Mouse (Mus musculus) kidney, adult 2 months (tissue): ENCODE data around the gene Gemin7. TPM values are rescaled to one million over a fixed set of nuclear protein-coding genes. Genes with fewer than 3 reads are reported as not detected.

ENCODE experiments used
- DNase-seq: peaks from one replicate; pipeline ENCODE4 v3.0.0; 2021
- H3K27ac ChIP-seq: fragments of 200-500 bp; 2 replicates; pipeline ENCODE4 v1.5.1; 2012; ENCODE audit warnings: low read depth, low read length, control low read depth, inconsistent platforms; ENCODE audit not compliant: insufficient read depth
- H3K27me3 ChIP-seq: fragments of 200-500 bp; replicated peaks from 2 replicates; pipeline ENCODE4 v1.6.1; 2012; ENCODE audit warnings: mild to moderate bottlenecking, moderate library complexity, low read length, inconsistent platforms; ENCODE audit not compliant: control insufficient read depth, insufficient read depth
- H3K36me3 ChIP-seq: fragments of 200-500 bp; 2 replicates; pipeline ENCODE4 v1.6.1; 2012; ENCODE audit warnings: mild to moderate bottlenecking, moderate library complexity, low read length, inconsistent platforms; ENCODE audit not compliant: control insufficient read depth, insufficient read depth
- H3K4me1 ChIP-seq: fragments of 200-500 bp; 2 replicates; pipeline ENCODE4 v1.6.1; 2011; ENCODE audit warnings: low read length; ENCODE audit not compliant: control insufficient read depth, insufficient read depth
- H3K4me3 ChIP-seq: fragments of 200-500 bp; 2 replicates; pipeline ENCODE4 v1.5.1; 2011; ENCODE audit warnings: mild to moderate bottlenecking, low read depth, low read length, control low read depth; ENCODE audit not compliant: insufficient read depth
- CTCF ChIP-seq: fragments of 200-500 bp; conservative IDR thresholded peaks from 2 replicates; pipeline ENCODE4 v1.5.1; 2011; ENCODE audit warnings: low read depth, mild to moderate bottlenecking, control low read depth, low read length, moderate library complexity, mixed read lengths; ENCODE audit not compliant: insufficient read depth, insufficient read length
- POLR2A ChIP-seq: fragments of 200-500 bp; IDR thresholded peaks from one replicate; pipeline ENCODE4 v1.6.1; 2011; ENCODE audit warnings: low read depth, low read length, control low read depth
- WGBS: fragments of 180-500 bp; shearing (Covaris S2); methylation state at CpG from one replicate; pipeline ENCODE4 v1.1.7; 2018; 5-methylcytosine and 5-hydroxymethylcytosine counted together
- polyA plus RNA-seq: library from polyadenylated mRNA; depleted of rRNA; stranded (reverse); fragments of >200 nt; gene quantifications from 2 replicates; pipeline ENCODE4 v1.2.3, GENCODE M21; 2012

Gene Gemin7
- polyA plus RNA-seq, 1 experiment = 143 TPM

DNA sequence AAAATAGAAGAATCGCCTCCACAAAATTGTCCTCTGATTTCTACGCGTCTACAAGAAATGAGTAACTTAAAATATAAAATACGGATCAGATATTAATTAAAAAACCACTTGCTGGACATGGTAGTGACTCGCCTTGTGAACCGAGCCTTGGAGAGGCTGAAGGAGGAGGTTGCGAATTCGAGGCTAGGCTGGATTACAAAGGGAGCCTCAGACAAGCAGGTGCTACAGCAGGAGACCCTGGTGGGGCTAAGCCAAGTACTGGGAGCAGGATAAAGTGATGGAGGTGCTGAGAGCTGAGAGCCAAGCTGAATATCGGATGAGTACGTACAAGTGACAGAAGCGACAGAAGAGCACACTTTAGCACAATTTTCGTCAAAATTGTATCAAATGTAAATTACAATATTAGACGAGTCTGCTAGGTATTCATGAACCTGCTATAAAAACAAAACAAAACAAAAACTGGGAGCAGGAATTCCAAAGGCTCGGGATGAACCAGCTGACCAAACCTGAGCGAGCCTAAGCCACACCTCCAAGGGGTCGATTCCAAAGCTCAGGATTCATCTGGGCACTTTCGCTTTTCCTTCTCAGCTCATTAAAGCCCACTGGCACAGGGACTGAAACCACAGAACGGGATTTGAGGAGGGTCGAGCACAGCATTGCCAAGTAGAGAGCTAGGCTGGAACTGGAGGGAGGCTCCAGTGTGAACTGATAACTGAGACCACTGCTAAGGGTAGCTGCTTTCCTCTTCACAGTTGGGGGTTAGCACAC lies 14.6 kb downstream of the Gemin7 start, which contains the start of gene Ppp1r37:
TSS of gene Ppp1r37 (minus strand) at position 434 of the 768 bp plus-strand sequence.
- H3K4me3 ChIP-seq = peak within 1 kb of the TSS; percentile 90
- TF ChIP-seq CTCF (no peak), POLR2A (no peak)
- DNase-seq = peak; percentile 79
- no peaks in the 10 kb centered on the region for H3K27me3 ChIP-seq
- WGBS = 1% methylated on average over 19 of the region's 19 CpGs
- H3K27ac ChIP-seq = peak within 1 kb of the TSS; percentile 87
- no peaks in the 10 kb centered on the region for H3K36me3 ChIP-seq
- peaks cover 32% of the 10 kb centered on the region for H3K4me1 ChIP-seq

DNA sequence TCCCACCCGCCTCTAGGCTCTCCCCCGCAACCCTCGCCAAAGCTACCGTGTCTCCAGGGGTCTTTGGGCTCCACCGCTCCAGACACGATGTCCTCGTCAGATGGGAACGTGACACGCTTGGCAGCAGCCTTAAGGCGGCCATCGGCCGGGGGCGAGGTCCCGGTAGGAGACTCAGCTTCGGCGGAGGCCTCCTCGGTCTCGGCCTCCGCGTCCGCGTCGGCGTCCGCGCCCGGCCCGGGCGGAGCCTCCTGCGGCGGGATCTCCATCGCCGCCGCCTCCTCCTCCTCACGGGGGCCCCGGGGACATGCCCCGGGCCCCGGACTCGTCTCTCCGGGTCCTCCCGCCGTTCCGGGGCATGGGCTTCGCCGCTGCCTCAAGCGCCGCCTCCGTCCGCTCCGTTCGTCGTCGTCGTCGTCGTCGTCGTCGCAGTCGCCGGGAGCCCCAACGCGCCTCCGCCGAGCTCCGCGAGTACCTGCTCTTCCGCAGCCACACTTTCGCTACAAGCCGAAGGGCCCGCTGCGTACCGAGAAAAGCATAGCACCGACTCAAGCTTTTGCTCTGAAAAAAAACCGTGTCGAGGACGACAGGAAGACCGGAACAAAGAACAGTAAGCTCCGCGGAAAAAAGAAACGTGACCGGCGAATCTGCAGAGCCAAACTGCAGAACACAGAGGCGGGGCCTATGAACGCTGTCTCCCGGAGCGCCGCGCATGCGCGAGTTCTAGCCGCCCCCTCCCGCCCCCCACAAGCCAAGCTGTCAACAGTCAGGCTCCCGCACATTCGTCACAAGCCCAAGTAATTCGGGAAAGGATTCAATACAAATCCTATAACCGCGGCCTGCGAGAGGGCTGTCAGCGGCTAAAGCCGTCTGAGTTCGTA lies 15.4 kb downstream of the Gemin7 start:
- Histone ChIP-seq H3K36me3 (no peaks in the 10 kb centered on the region), H3K4me3 (peak overlapping the region; percentile 90), H3K27me3 (no peaks in the 10 kb centered on the region), H3K27ac (peak overlapping the region; percentile 87), H3K4me1 (peaks cover 39% of the 10 kb centered on the region)
- peak; percentile 92 for DNase-seq
- WGBS = under 1% methylated on average over 102 of the region's 102 CpGs
- TF ChIP-seq CTCF (no peak), POLR2A (no peak)

DNA sequence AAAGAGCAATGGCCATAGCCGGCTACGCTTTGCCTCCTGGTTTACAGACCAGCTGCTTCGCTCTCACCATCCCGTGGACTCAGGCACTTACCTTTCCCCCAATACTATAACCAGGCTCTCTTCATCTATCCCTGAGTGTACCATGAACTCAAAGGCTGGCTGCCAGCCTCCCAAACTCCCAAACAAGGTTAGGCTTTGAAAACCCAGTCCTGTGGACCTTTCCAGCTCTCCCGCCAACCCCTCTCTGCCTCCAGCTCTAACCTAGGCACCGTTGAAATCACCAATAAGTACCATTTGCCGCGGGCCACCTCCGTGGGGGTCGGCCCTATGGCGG lies 16.0 kb downstream of the Gemin7 start:
- peak; percentile 69 for DNase-seq
- WGBS = 2% methylated on average over 11 of the region's 11 CpGs
- H3K4me3 ChIP-seq = peak overlapping the region; percentile 90
- TF ChIP-seq POLR2A (no peak), CTCF (no peak)
- peaks cover 41% of the 10 kb centered on the region for H3K4me1 ChIP-seq
- no peaks in the 10 kb centered on the region for H3K36me3 ChIP-seq
- no peaks in the 10 kb centered on the region for H3K27me3 ChIP-seq
- peak overlapping the region; percentile 87 for H3K27ac ChIP-seq

DNA sequence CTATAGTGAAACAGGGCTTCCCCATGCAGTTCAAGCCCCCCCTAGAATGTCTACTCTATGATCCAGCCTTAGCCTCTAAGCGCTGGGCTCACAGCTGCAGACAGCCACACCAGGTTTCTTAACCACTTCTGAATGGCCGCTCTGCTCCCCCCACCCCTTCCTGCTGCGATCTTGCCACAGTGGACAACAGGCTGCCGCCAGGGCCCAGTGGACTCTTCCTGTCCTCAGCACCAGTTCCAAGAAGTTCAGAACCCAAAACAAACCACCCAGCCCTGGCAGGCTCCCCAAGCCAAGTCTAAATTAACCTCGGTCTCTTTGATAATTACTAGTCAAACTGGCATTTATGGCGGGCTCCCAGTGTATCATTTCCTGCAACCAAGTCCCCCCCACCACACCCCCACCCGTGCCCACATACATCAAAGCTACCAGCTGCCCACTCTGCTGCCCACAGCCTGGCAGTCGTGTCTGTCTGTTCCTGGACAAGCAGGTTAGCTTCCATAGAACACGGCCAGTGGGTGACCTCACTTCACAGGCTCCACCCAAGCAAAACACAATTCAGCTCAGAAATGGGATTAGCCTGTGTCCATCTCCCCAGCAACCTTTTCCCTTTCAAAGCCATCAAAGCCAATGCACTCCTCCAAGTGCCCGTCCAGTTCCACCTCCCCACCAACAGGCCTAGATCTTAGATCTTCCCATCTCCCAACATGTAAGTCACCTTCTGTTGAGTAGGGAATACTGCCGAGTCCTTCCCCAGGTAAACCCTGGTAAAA lies 16.7 kb downstream of the Gemin7 start:
- H3K36me3 ChIP-seq = no peaks in the 10 kb centered on the region
- peak overlapping the region; percentile 90 for H3K4me3 ChIP-seq
- H3K27ac ChIP-seq = peak overlapping the region; percentile 87
- peak; percentile 69 for DNase-seq
- 5% methylated on average over 11 of the region's 11 CpGs for WGBS
- no peaks in the 10 kb centered on the region for H3K27me3 ChIP-seq
- H3K4me1 ChIP-seq = peaks cover 37% of the 10 kb centered on the region
- no peak for TF ChIP-seq POLR2A
- TF ChIP-seq CTCF = no peak

DNA sequence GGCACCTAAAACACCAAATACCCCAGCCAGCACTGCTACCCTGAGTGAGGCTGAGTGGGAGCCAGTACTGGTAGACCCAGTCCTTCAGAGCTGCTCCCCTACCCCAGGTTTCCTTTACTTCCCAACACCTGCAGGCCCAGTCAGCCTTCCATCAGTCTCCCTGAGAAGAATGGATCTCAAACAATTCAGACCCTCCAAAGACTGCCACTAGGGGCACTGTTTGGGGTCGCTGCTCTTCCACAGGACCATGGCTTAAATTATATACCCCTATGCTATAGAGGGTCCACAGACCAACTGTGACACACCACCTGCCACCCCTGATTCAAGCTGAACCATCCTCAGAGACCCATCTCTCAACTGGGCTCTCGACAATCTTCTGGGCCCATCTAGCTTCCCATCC lies 18.4 kb downstream of the Gemin7 start:
- H3K4me1 ChIP-seq = peaks cover 34% of the 10 kb centered on the region
- DNase-seq = no peak
- 43% methylated on average over 2 of the region's 2 CpGs for WGBS
- H3K4me3 ChIP-seq = no peak overlapping the region
- no peak overlapping the region for H3K27ac ChIP-seq
- H3K27me3 ChIP-seq = no peaks in the 10 kb centered on the region
- no peaks in the 10 kb centered on the region for H3K36me3 ChIP-seq
- TF ChIP-seq CTCF = 0 out of 2 replicates have a peak, but pooled peaks have one; percentile 20
- TF ChIP-seq POLR2A = no peak

DNA sequence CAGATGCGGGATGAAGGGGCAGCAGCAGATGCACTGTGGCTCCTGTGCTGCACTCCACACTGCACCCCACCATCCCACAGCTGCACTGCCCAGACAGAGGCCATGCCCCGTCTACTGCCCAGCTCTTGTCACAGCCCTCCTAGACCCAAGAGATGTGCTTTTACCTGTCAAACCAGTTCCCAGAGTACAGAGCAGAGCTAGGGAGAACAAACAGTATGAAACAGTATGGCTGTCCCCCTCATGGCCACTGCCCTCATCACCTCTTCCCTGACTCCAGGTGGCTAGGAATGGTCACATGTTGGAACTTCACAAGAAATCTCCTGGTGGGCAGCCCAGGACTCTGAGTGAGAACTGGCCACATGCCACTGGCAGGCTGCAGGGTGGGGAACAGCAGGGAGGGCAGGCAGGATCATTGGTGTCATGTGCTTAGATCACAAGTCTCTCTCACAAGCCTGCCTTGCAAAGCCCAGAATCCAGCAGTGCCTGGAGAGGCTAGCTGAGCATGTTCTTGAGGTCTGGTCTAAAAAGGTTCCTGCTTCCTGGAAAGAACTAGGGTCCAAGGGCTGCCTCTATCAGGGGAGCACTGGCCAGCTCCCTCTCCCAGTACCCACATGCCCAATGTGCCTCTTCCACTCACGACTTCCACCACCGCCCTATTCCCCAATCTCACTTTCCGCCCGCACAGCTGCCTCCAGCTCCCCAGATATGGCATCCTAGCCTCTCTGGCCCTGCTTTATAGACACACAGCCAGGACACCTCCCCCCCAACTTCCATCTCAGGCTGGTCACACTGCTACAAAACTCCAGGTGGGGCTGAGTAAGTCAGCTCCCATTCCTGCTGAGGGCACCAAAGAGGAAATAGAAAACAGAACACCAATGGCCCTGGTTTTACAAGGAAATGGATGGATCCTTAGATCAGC lies 19.2 kb downstream of the Gemin7 start:
- H3K4me1 ChIP-seq = peaks cover 34% of the 10 kb centered on the region
- WGBS = 86% methylated on average over 6 of the region's 6 CpGs
- H3K27ac ChIP-seq = no peak overlapping the region

More for the DNA sequence above, 19.2 kb downstream of the Gemin7 start:
- no peaks in the 10 kb centered on the region for H3K27me3 ChIP-seq
- DNase-seq = no peak
- H3K36me3 ChIP-seq = no peaks in the 10 kb centered on the region
- H3K4me3 ChIP-seq = no peak overlapping the region
- TF ChIP-seq POLR2A (no peak), CTCF (no peak)
